Mouse (Mus musculus): ENCODE results near the gene Cnot10.

- TF ChIP-seq POLR2A (IDR thresholded peaks at IDR 0.05; ENCODE audit: low read depth, low read length) (peak; percentile 89), CTCF (IDR thresholded peaks at IDR 0.05; ENCODE audit: extremely low read depth, insufficient read length, insufficient replicate concordance, low read depth, low read length) (no peak)
Measured at GRCm38 (mm10) chr9:114688252-114688952, 48.4 kb upstream of the Cnot10 start, which contains the start of gene Dync1li1.
